In genomic region chr1:55053005-55053404, GRCm38 (mm10) we compare ENCODE assay signal across 8 mouse cellular contexts. TPM values are rescaled to one million over a fixed set of nuclear protein-coding genes. Genes with fewer than 3 reads are reported as not detected.
DNase-seq lines count a peak whose midpoint lies in the region; ATAC-seq and TF ChIP-seq lines count a peak whose summit lies in the region.

No protein-coding gene starts in this region.

- H3K9ac ChIP-seq in forebrain, embryonic 14.5 days (ENCODE audit: low read length), result peak overlapping the region; percentile 73
- peak overlapping the region; percentile 81 for H3K9ac ChIP-seq in liver, embryonic 16.5 days (ENCODE audit: low read depth, low read length)
- H3K9ac ChIP-seq in neural tube, embryonic 13.5 days, result peak overlapping the region; percentile 81

- under 1% methylated on average over 42 of the region's 42 CpGs for WGBS in forebrain, embryonic 14.5 days
- WGBS in liver, embryonic 16.5 days (ENCODE audit: insufficient replicate concordance), result under 1% methylated on average over 41 of the region's 42 CpGs
- WGBS in neural tube, embryonic 13.5 days, result under 1% methylated on average over 42 of the region's 42 CpGs

- peak overlapping the region; percentile 97 for H3K27ac ChIP-seq in layer of hippocampus, adult 2 months
- peak overlapping the region; percentile 48; the same call in 1 of the 2 replicates for H3K27ac ChIP-seq in forebrain, embryonic 14.5 days (ENCODE audit: low read depth, low read length)
- peak overlapping the region; percentile 98 for H3K27ac ChIP-seq in liver, embryonic 16.5 days (ENCODE audit: low read length)
- peak overlapping the region; percentile 83 for H3K27ac ChIP-seq in neural tube, embryonic 13.5 days (replicated peaks)

- TF ChIP-seq CTCF in layer of hippocampus, adult 2 months (conservative IDR thresholded peaks at IDR 0.05), result peak; percentile 21; the same call in 1 of the 2 replicates

- peak overlapping the region; percentile 99 for H3K4me3 ChIP-seq in layer of hippocampus, adult 2 months
- H3K4me3 ChIP-seq in forebrain, embryonic 14.5 days (ENCODE audit: low read depth, low read length), result peak overlapping the region; percentile 86
- peak overlapping the region; percentile 86 for H3K4me3 ChIP-seq in liver, embryonic 16.5 days (ENCODE audit: low read depth, low read length)
- H3K4me3 ChIP-seq in neural tube, embryonic 13.5 days, result peak overlapping the region; percentile 82

- peak; percentile 18; the same call in 1 of the 2 replicates for ATAC-seq in forebrain, embryonic 14.5 days
- ATAC-seq in inflammation-experienced regulatory T-cells, adult 6 months, result peak; percentile 8
- peak; percentile 77 for ATAC-seq in liver, embryonic 16.5 days (ENCODE audit: low read depth)
- peak; percentile 60 for ATAC-seq in neural tube, embryonic 13.5 days (ENCODE audit: low read depth)

- peaks cover 8% of the 10 kb centered on the region for H3K4me1 ChIP-seq in forebrain, embryonic 14.5 days (ENCODE audit: control insufficient read depth, insufficient read depth, low read length)
- H3K4me1 ChIP-seq in liver, embryonic 16.5 days (ENCODE audit: control insufficient read depth, low read depth, low read length), result peaks cover 15% of the 10 kb centered on the region
- peaks cover 23% of the 10 kb centered on the region for H3K4me1 ChIP-seq in neural tube, embryonic 13.5 days (replicated peaks)

- H3K36me3 ChIP-seq in forebrain, embryonic 14.5 days (ENCODE audit: control insufficient read depth, insufficient read depth, low read length), result no peaks in the 10 kb centered on the region
- H3K36me3 ChIP-seq in liver, embryonic 16.5 days (ENCODE audit: control insufficient read depth, insufficient read depth), result no peaks in the 10 kb centered on the region
- peaks cover 4% of the 10 kb centered on the region; the same call in 1 of the 2 replicates for H3K36me3 ChIP-seq in neural tube, embryonic 13.5 days

- H3K9me3 ChIP-seq in forebrain, embryonic 14.5 days (replicated peaks; ENCODE audit: control insufficient read depth, low read length), result no peaks in the 10 kb centered on the region
- H3K9me3 ChIP-seq in liver, embryonic 16.5 days (replicated peaks; ENCODE audit: control insufficient read depth, low read length), result no peaks in the 10 kb centered on the region
- H3K9me3 ChIP-seq in neural tube, embryonic 13.5 days, result 0 out of 2 replicates have a peak, but pooled peaks cover 5% of the 10 kb centered on the region

- no peaks in the 10 kb centered on the region for H3K27me3 ChIP-seq in forebrain, embryonic 14.5 days (replicated peaks; ENCODE audit: control insufficient read depth, insufficient read depth, low read length)
- H3K27me3 ChIP-seq in liver, embryonic 16.5 days (ENCODE audit: control insufficient read depth, insufficient read depth, low read depth, low read length), result no peaks in the 10 kb centered on the region
- H3K27me3 ChIP-seq in neural tube, embryonic 13.5 days, result peaks cover 6% of the 10 kb centered on the region; the same call in 1 of the 2 replicates

- DNase-seq in layer of hippocampus, adult 2 months (ENCODE audit: low spot score in 2 of 2), result peak; percentile 16 to 24
- no peak for DNase-seq in layer of hippocampus, postnatal 10 days (ENCODE audit: low spot score in 2 of 2)
- DNase-seq in adrenal gland, postnatal 14 days, result peak; percentile 90
- peak; percentile 41 for DNase-seq in forebrain, embryonic 14.5 days (ENCODE audit: low spot score)
- DNase-seq in cerebellum, postnatal 10 days, result no peak

- peak overlapping the region; percentile 71 for H3K4me2 ChIP-seq in forebrain, embryonic 14.5 days (ENCODE audit: low read length)
- H3K4me2 ChIP-seq in liver, embryonic 16.5 days (ENCODE audit: low read depth, low read length), result peak overlapping the region; percentile 67
- peak overlapping the region; percentile 68 for H3K4me2 ChIP-seq in neural tube, embryonic 13.5 days

RNA-seq across cellular contexts. Expression of gene Coq10b, which starts 0.4 kb away (rescaled TPM):
- total RNA-seq in layer of hippocampus, adult 2 months (2021), result 10 to 100 TPM; 15.2 to 16.8 TPM
- 10 to 100 TPM; 19.8 to 22.8 TPM for total RNA-seq in layer of hippocampus, postnatal 10 days (2021)
- total RNA-seq in adrenal gland, postnatal 14 days (2021), result 63.1 and 105 TPM in 2 replicates
- 39.5 and 44.1 TPM in 2 replicates for polyA plus RNA-seq in forebrain, embryonic 14.5 days (2014; fragmentation: Nextera tagmentation; extraction: Ambion mirVana)
- 10 to 100 TPM; 14.6 to 22.7 (median 17.0) TPM for polyA plus RNA-seq in inflammation-experienced regulatory T-cells, adult 6 months (2017; shearing (Covaris generic))
- 12.0 and 12.7 TPM in 2 replicates for polyA plus RNA-seq in liver, embryonic 16.5 days (2015; fragmentation: Nextera tagmentation; extraction: Ambion mirVana)
- 32.5 and 34.0 TPM in 2 replicates for polyA plus RNA-seq in neural tube, embryonic 13.5 days (2015; fragmentation: Nextera tagmentation; extraction: Ambion mirVana)

RNA-seq across cellular contexts. Expression of gene Sf3b1, which starts 25.7 kb away (rescaled TPM):
- 100 to 1,000 TPM; 170 to 175 TPM for total RNA-seq in layer of hippocampus, adult 2 months (2021)
- 100 to 1,000 TPM; 168 to 180 TPM for total RNA-seq in layer of hippocampus, postnatal 10 days (2021)
- 124 and 145 TPM in 2 replicates for total RNA-seq in adrenal gland, postnatal 14 days (2021)
- polyA plus RNA-seq in forebrain, embryonic 14.5 days (2014; fragmentation: Nextera tagmentation; extraction: Ambion mirVana), result 407 and 415 TPM in 2 replicates
- polyA plus RNA-seq in inflammation-experienced regulatory T-cells, adult 6 months (2017; shearing (Covaris generic)), result 100 to 1,000 TPM; 408 to 502 (median 410) TPM
- 118 and 121 TPM in 2 replicates for polyA plus RNA-seq in liver, embryonic 16.5 days (2015; fragmentation: Nextera tagmentation; extraction: Ambion mirVana)
- polyA plus RNA-seq in neural tube, embryonic 13.5 days (2015; fragmentation: Nextera tagmentation; extraction: Ambion mirVana), result 301 and 356 TPM in 2 replicates

RNA-seq across cellular contexts. Expression of gene Hspe1, which starts 34.9 kb away (rescaled TPM):
- 10 to 100 TPM; 92.2 to 97.4 TPM for total RNA-seq in layer of hippocampus, adult 2 months (2021)
- total RNA-seq in layer of hippocampus, postnatal 10 days (2021), result 100 to 1,000 TPM; 103 to 106 TPM
- 556 and 584 TPM in 2 replicates for total RNA-seq in adrenal gland, postnatal 14 days (2021)
- polyA plus RNA-seq in forebrain, embryonic 14.5 days (2014; fragmentation: Nextera tagmentation; extraction: Ambion mirVana), result 257 and 283 TPM in 2 replicates
- polyA plus RNA-seq in inflammation-experienced regulatory T-cells, adult 6 months (2017; shearing (Covaris generic)), result 100 to 1,000 TPM; 172 to 181 (median 174) TPM
- 269 and 326 TPM in 2 replicates for polyA plus RNA-seq in liver, embryonic 16.5 days (2015; fragmentation: Nextera tagmentation; extraction: Ambion mirVana)
- 286 and 293 TPM in 2 replicates for polyA plus RNA-seq in neural tube, embryonic 13.5 days (2015; fragmentation: Nextera tagmentation; extraction: Ambion mirVana)

RNA-seq across cellular contexts. Expression of gene Hspd1, which starts 35.0 kb away (rescaled TPM):
- total RNA-seq in layer of hippocampus, adult 2 months (2021), result 100 to 1,000 TPM; 160 to 172 TPM
- total RNA-seq in layer of hippocampus, postnatal 10 days (2021), result 100 to 1,000 TPM; 214 to 215 TPM
- total RNA-seq in adrenal gland, postnatal 14 days (2021), result 1,112 and 1,123 TPM in 2 replicates
- polyA plus RNA-seq in forebrain, embryonic 14.5 days (2014; fragmentation: Nextera tagmentation; extraction: Ambion mirVana), result 240 and 246 TPM in 2 replicates
- 100 to 1,000 TPM; 129 to 226 (median 154) TPM for polyA plus RNA-seq in inflammation-experienced regulatory T-cells, adult 6 months (2017; shearing (Covaris generic))
- 236 and 253 TPM in 2 replicates for polyA plus RNA-seq in liver, embryonic 16.5 days (2015; fragmentation: Nextera tagmentation; extraction: Ambion mirVana)
- 274 and 281 TPM in 2 replicates for polyA plus RNA-seq in neural tube, embryonic 13.5 days (2015; fragmentation: Nextera tagmentation; extraction: Ambion mirVana)

Comparison
In these comparisons a context has a peak if more than half of its experiments do, and no peak if none do; other contexts are left out.
1. DNase-seq: peak in layer of hippocampus, adult 2 months (2 of 2), adrenal gland, postnatal 14 days (single experiment) and forebrain, embryonic 14.5 days (single experiment); none in layer of hippocampus, postnatal 10 days (0 of 2) and cerebellum, postnatal 10 days (0 of 2).
2. H3K27ac ChIP-seq: peak in every context shown above with its lines; median percentile 98 in liver, embryonic 16.5 days; 97 in layer of hippocampus, adult 2 months; 83 in neural tube, embryonic 13.5 days; 48 in forebrain, embryonic 14.5 days.
3. ATAC-seq: peak in every context shown above with its lines; median percentile 77 in liver, embryonic 16.5 days; 60 in neural tube, embryonic 13.5 days; 18 in forebrain, embryonic 14.5 days; 8 in inflammation-experienced regulatory T-cells, adult 6 months.
4. Peak in every context shown above with its lines, with median percentiles within 50 percentile points of each other: H3K4me3 ChIP-seq, H3K4me2 ChIP-seq and H3K9ac ChIP-seq.